Mouse (Mus musculus) embryonic fibroblast, embryonic 13.5 days (primary cell): Measurements from ENCODE around the gene Eef1g.

Experiments used
- CTCF ChIP-seq: IDR thresholded peaks from 2 replicates; pipeline ENCODE4 v1.5.1; 2011; ENCODE audit warnings: mild to moderate bottlenecking, control low read depth, low read length, moderate library complexity, borderline replicate concordance; ENCODE audit not compliant: insufficient read depth
- POLR2A ChIP-seq: IDR thresholded peaks from 2 replicates; pipeline ENCODE4 v1.6.1; 2011; ENCODE audit warnings: low read depth, mild to moderate bottlenecking, control low read depth, low read length, moderate library complexity

- 0 out of 2 replicates have a peak, but pooled peaks have one; percentile 38 for TF ChIP-seq POLR2A
- no peak for TF ChIP-seq CTCF
Observed at GRCm38 (mm10) chr19:8980771-8981170, 13.9 kb downstream of the Eef1g start.
